Mouse (Mus musculus): ENCODE results near the gene Mical3. TPM values are rescaled to one million over a fixed set of nuclear protein-coding genes. Genes with fewer than 3 reads are reported as not detected.
A peak's percentile ranks its signal among the peaks of the same experiment; 100 is the strongest.

Gene Mical3
- total and polyA plus RNA-seq, 2 experiments = 5.8 to 7.9 TPM

GRCm38 (mm10) chr6:121137222-121137621 lies 6.4 kb upstream of the Mical3 start:
- peaks cover 2% of the 10 kb centered on the region; the same call in 1 of the 2 replicates for H3K4me1 ChIP-seq (ENCODE audit: control insufficient read depth, insufficient read depth, low read length)
- WGBS = 46% methylated on average over 6 of the region's 6 CpGs
- no peaks in the 10 kb centered on the region for H3K79me2 ChIP-seq (ENCODE audit: control insufficient read depth, insufficient read depth, low read length)
- no peak overlapping the region for H3K9ac ChIP-seq (ENCODE audit: low read depth, low read length)
- no peaks in the 10 kb centered on the region for H3K36me3 ChIP-seq (ENCODE audit: control insufficient read depth, insufficient read depth, low read length)
- H3K27ac ChIP-seq (replicated peaks; ENCODE audit: insufficient read depth, low read depth, low read length) = peak overlapping the region; percentile 81
- peak; percentile 73 for DNase-seq (ENCODE audit: extremely low read depth, low read depth, low spot score)
- TF ChIP-seq CTCF (IDR thresholded peaks at IDR 0.05; ENCODE audit: low read depth, low read length) (no peak), POLR2A (IDR thresholded peaks at IDR 0.05; ENCODE audit: extremely low read depth, insufficient read depth, low read length) (no peak)
- H3K4me3 ChIP-seq (ENCODE audit: insufficient read depth, low read depth, low read length) = no peak overlapping the region
- no peaks in the 10 kb centered on the region for H3K27me3 ChIP-seq (ENCODE audit: control insufficient read depth, insufficient read depth, low read length)

- TF ChIP-seq CTCF (IDR thresholded peaks at IDR 0.05; ENCODE audit: low read depth, low read length) = no peak
- no peak for TF ChIP-seq POLR2A (IDR thresholded peaks at IDR 0.05; ENCODE audit: extremely low read depth, insufficient read depth, low read length)
- Histone ChIP-seq H3K4me3 (ENCODE audit: insufficient read depth, low read depth, low read length) (no peak overlapping the region), H3K36me3 (ENCODE audit: control insufficient read depth, insufficient read depth, low read length) (no peaks in the 10 kb centered on the region), H3K27ac (replicated peaks; ENCODE audit: insufficient read depth, low read depth, low read length) (no peak overlapping the region), H3K9ac (ENCODE audit: low read depth, low read length) (no peak overlapping the region), H3K27me3 (ENCODE audit: control insufficient read depth, insufficient read depth, low read length) (no peaks in the 10 kb centered on the region), H3K4me1 (ENCODE audit: control insufficient read depth, insufficient read depth, low read length) (peaks cover 2% of the 10 kb centered on the region; the same call in 1 of the 2 replicates), H3K79me2 (ENCODE audit: control insufficient read depth, insufficient read depth, low read length) (no peaks in the 10 kb centered on the region)
- no peak for DNase-seq (ENCODE audit: extremely low read depth, low read depth, low spot score)
- 73% methylated on average over 5 of the region's 5 CpGs for WGBS
Observed at GRCm38 (mm10) chr6:121134884-121135283, 4.1 kb upstream of the Mical3 start.

GRCm38 (mm10) chr6:121134249-121134648 lies 3.5 kb upstream of the Mical3 start:
- no peaks in the 10 kb centered on the region for H3K36me3 ChIP-seq (ENCODE audit: control insufficient read depth, insufficient read depth, low read length)
- peaks cover 2% of the 10 kb centered on the region; the same call in 1 of the 2 replicates for H3K4me1 ChIP-seq (ENCODE audit: control insufficient read depth, insufficient read depth, low read length)
- no peak overlapping the region for H3K4me3 ChIP-seq (ENCODE audit: insufficient read depth, low read depth, low read length)
- no peak for TF ChIP-seq CTCF (IDR thresholded peaks at IDR 0.05; ENCODE audit: low read depth, low read length)
- TF ChIP-seq POLR2A (IDR thresholded peaks at IDR 0.05; ENCODE audit: extremely low read depth, insufficient read depth, low read length) = no peak
- no peak overlapping the region for H3K9ac ChIP-seq (ENCODE audit: low read depth, low read length)
- H3K79me2 ChIP-seq (ENCODE audit: control insufficient read depth, insufficient read depth, low read length) = no peaks in the 10 kb centered on the region
- no peak overlapping the region for H3K27ac ChIP-seq (replicated peaks; ENCODE audit: insufficient read depth, low read depth, low read length)
- 73% methylated on average over 3 of the region's 3 CpGs for WGBS
- no peak for DNase-seq (ENCODE audit: extremely low read depth, low read depth, low spot score)
- no peaks in the 10 kb centered on the region for H3K27me3 ChIP-seq (ENCODE audit: control insufficient read depth, insufficient read depth, low read length)

- Histone ChIP-seq H3K36me3 (ENCODE audit: control insufficient read depth, insufficient read depth, low read length) (no peaks in the 10 kb centered on the region), H3K9ac (ENCODE audit: low read depth, low read length) (peak overlapping the region; percentile 52), H3K27ac (replicated peaks; ENCODE audit: insufficient read depth, low read depth, low read length) (no peak overlapping the region), H3K27me3 (ENCODE audit: control insufficient read depth, insufficient read depth, low read length) (no peaks in the 10 kb centered on the region), H3K79me2 (ENCODE audit: control insufficient read depth, insufficient read depth, low read length) (no peaks in the 10 kb centered on the region), H3K4me3 (ENCODE audit: insufficient read depth, low read depth, low read length) (peak overlapping the region; percentile 44), H3K4me1 (ENCODE audit: control insufficient read depth, insufficient read depth, low read length) (no peaks in the 10 kb centered on the region)
- TF ChIP-seq CTCF (IDR thresholded peaks at IDR 0.05; ENCODE audit: low read depth, low read length) (peak; percentile 93), POLR2A (IDR thresholded peaks at IDR 0.05; ENCODE audit: extremely low read depth, insufficient read depth, low read length) (0 out of 2 replicates have a peak, but pooled peaks have one; percentile 20)
- 2% methylated on average over 32 of the region's 32 CpGs for WGBS
- peak; percentile 71 for DNase-seq (ENCODE audit: extremely low read depth, low read depth, low spot score)
Observed at GRCm38 (mm10) chr6:121130039-121130705, 627 bp downstream of the Mical3 start.

GRCm38 (mm10) chr6:121129506-121129905 lies 1.3 kb downstream of the Mical3 start:
- TF ChIP-seq POLR2A (IDR thresholded peaks at IDR 0.05; ENCODE audit: extremely low read depth, insufficient read depth, low read length) (no peak), CTCF (IDR thresholded peaks at IDR 0.05; ENCODE audit: low read depth, low read length) (no peak)
- Histone ChIP-seq H3K27me3 (ENCODE audit: control insufficient read depth, insufficient read depth, low read length) (no peaks in the 10 kb centered on the region), H3K4me1 (ENCODE audit: control insufficient read depth, insufficient read depth, low read length) (no peaks in the 10 kb centered on the region), H3K36me3 (ENCODE audit: control insufficient read depth, insufficient read depth, low read length) (no peaks in the 10 kb centered on the region), H3K79me2 (ENCODE audit: control insufficient read depth, insufficient read depth, low read length) (no peaks in the 10 kb centered on the region), H3K27ac (replicated peaks; ENCODE audit: insufficient read depth, low read depth, low read length) (no peak overlapping the region), H3K4me3 (ENCODE audit: insufficient read depth, low read depth, low read length) (no peak overlapping the region), H3K9ac (ENCODE audit: low read depth, low read length) (no peak overlapping the region)
- 39% methylated on average over 21 of the region's 21 CpGs for WGBS
- no peak for DNase-seq (ENCODE audit: extremely low read depth, low read depth, low spot score)

GRCm38 (mm10) chr6:121128736-121129135 lies 2.1 kb downstream of the Mical3 start:
- Histone ChIP-seq H3K4me1 (ENCODE audit: control insufficient read depth, insufficient read depth, low read length) (no peaks in the 10 kb centered on the region), H3K79me2 (ENCODE audit: control insufficient read depth, insufficient read depth, low read length) (no peaks in the 10 kb centered on the region), H3K27me3 (ENCODE audit: control insufficient read depth, insufficient read depth, low read length) (no peaks in the 10 kb centered on the region), H3K36me3 (ENCODE audit: control insufficient read depth, insufficient read depth, low read length) (no peaks in the 10 kb centered on the region), H3K27ac (replicated peaks; ENCODE audit: insufficient read depth, low read depth, low read length) (no peak overlapping the region), H3K4me3 (ENCODE audit: insufficient read depth, low read depth, low read length) (no peak overlapping the region), H3K9ac (ENCODE audit: low read depth, low read length) (no peak overlapping the region)
- TF ChIP-seq CTCF (IDR thresholded peaks at IDR 0.05; ENCODE audit: low read depth, low read length) (no peak), POLR2A (IDR thresholded peaks at IDR 0.05; ENCODE audit: extremely low read depth, insufficient read depth, low read length) (no peak)
- 97% methylated on average over 5 of the region's 5 CpGs for whole genome bisulfite sequencing
- DNase-seq (ENCODE audit: extremely low read depth, low read depth, low spot score) = no peak

Measured in liver, adult 2 months (tissue).